Mouse (Mus musculus) testis, postnatal 10 days (tissue): Measurements from ENCODE around the gene Stat5b.

Experiments
- DNase-seq: peaks from one replicate; pipeline ENCODE4 v3.0.0; 2021; ENCODE audit warnings: low spot score

Gene Stat5b

DNA sequence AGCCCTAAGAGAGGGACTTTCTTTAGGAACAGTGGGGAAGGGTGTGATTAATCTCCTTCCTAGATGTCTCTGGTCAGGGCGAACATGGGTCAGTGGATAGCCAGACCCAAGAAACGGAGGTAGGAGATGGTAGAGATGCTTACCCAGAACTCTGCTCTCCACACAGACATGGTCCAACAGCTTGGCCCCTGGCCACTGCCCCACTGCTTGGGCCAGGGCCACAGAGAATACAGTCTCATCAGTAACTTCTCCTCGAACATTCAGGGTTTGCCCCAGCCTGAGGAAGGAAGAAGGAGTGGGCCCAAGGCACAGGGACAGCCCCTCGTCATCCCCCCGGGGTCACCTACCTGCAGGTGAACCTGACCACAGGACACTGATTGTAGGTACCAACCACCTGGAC lies 82.7 kb downstream of the Stat5b start:
- no peak for DNase-seq

DNA sequence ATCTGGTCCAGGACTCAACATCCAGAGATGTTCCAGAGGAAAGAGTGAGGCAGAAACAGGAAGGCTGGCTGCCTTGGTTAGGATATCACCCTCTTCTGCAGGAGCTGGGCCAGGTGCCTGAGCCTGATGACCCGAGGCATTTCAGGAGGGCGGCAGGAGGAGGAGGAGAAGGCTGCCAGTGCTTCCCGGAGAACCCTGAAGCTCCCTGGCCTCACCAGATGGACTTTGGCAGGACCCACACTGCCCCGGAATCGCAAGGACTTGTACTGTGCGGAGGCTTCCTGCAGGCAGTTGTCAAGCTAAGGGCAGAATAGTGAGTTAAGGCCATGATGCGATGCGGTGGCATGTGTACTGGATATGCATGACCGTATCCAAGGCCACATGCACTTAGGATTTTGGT lies 83.8 kb downstream of the Stat5b start:
- no peak for DNase-seq

DNA sequence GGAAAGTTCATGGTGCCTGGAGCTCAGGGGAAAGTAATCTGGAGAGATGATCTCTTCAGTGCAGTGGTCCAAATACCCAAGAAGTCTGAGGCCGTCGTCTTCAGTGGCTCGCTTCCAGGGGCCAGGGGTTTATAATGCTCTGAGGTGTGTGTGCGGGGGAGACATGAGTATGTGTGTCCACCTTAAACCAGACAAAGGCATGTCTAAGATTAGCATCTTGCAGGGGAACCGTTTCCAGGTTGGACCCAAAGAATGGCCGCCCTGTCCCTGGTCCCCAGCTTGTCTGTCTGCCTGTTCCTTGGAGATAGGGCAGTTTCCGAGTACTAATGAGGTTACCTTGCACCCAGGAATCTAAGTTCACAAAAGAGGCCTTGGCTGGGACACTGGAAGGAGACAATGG lies 87.7 kb downstream of the Stat5b start, which contains the start of gene Hcrt:
Hcrt (minus strand) TSS at position 101 of the 400 bp plus-strand sequence.
- DNase-seq = no peak

DNA sequence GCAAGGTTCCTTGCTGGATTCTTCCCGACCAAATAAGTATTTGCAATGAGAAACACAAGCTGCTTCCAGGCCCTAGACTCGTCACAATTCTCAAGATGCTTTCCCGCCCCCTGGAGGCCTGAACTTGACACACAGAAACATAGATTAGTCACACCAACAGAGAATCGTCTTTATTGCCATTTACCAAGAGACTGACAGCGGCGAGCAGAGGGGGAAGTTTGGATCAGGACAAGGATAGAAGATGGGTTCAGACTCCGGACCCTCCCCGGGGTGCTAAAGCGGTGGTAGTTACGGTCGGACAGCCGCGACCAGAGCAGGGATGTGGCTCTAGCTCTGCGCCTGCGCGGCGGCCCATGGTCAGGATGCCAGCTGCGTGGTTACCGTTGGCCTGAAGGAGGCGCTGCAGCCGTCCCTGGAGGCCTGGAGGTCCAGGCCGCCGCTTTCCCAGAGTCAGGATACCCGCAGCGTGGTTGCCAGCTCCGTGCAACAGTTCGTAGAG lies 88.9 kb downstream of the Stat5b start:
- DNase-seq = peak; percentile 92

DNA sequence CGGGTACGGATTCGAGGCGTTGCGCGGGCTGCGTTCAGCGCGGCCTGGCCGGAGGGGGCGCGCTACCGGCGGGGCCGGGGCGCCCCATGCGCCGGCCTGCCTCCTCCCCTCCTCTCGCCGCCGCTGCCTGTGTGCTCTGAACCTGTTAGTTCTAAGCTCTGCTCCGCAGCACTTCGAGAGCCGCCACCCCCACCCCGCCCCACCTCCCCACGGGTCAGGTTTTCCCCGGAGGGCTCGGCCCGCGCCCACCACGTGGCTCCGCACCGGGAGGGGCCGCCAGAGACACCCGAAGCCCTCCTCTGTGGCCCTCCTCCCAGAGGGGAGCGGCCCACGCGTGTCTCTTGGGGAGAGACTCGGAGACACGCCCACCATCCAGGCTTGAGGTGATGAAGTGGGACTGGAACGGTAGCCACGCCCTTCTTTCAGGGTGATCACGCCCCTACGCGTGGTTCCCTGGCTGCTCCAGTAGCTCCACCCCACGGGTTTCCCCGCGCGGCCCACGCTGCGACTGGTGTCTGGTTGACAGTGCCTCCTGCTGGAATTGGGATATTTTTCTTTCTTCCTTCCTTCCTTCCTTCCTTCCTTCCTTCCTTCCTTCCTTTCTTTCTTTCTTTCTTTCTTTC lies 90.8 kb downstream of the Stat5b start, which contains the start of gene Kcnh4:
Kcnh4 (minus strand) TSS at position 332 of the 623 bp plus-strand sequence.
- peak; percentile 75 for DNase-seq

DNA sequence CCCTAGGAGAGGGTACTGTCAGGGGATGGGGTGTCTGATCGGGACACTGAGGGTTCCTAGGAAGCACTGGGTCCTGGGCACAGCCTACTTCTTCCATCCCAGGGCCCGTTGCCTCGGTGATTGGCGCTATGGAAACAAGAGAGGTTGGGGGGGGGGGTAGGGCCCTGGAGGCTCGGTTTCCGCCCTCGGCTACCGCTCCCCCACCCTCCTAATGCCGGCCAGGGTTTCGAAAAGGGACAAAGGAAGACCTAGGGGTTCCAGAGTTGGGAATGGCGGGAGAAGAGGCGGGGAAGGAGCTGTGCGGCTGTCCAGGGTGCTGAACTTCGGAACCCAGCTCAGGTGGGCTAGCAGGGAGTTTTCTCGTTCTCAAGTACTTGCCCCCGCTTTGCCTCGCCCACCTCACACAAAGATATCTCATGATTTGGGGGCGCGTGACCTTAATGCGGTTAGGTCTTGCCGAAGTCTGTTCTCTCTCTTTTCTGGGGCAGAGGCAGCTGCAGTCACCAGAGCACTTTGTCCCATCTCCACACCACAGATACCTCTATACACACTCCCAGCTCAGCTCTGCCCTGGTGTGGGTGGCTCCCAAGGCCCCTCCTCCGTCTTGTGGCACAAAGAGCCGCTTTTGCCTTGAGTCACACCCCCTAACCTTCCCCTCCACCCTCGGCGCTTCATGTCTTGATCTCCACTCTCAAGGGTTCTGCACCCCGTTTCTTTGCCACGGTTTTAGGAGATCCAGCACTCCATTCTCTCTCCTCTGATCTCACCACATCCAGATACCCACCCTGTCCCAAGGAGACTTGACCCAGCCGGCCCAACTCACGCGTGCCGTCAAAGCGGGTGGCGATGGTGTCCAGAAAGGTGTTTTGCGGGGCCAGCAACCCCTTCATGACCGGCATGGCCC lies 91.6 kb downstream of the Stat5b start:
- peak; percentile 85 for DNase-seq

DNA sequence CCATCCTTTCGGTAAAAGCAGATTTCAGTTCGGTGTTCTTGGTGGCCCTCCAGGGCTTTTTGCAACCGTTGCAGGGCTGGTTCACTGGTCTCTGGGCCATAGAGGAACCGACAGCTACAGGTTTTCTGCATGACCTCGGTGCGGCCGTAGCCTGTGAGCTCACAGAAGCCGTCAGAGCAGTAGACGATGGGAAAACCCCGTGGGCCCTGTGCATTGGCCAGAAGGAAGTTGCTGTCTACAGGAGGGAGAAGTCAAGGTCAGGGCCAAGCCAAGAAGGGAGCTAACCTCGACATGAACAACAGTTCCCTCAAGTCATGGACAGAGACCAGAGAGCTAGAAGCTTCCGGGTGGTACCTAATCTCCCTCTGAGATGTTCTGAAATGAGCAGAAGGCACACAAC lies 93.0 kb downstream of the Stat5b start:
- DNase-seq = no peak

DNA sequence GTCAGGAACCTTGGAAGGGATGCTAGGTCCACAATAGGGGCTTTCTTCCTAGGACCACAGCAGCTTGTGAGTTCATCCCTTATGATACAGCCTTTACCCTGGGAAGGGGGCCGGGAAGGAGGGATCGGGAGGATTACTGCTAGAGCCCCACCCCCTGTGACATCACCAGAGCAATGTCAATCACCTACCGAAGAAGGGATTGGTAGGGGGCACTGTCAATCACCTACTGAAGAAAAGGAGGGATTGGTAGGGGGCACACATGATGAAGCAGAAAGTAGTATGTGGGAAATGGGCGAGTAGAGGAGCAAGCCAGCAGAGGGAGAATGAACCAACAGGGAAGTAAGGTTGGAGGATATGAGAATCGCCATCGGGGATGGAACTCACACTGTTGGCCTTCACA lies 94.0 kb downstream of the Stat5b start:
- DNase-seq = no peak

DNA sequence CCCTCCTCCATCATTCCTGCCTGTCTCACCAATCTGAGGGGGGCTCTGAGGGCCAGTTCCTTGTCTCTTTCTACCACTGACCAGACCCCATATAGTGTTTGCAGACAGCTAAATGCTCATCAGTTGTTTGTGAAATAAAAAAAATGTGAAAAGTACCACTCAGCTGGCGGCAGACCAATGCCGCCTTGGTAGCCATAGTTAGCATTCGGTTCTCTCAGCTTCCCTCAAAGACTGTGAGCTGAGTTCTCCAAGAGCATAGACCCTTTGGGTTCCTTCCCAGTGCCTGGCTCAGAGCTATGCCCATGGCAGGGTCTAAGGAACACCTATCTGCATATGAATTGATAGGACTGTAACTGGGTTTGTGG lies 95.8 kb downstream of the Stat5b start:
- no peak for DNase-seq

DNA sequence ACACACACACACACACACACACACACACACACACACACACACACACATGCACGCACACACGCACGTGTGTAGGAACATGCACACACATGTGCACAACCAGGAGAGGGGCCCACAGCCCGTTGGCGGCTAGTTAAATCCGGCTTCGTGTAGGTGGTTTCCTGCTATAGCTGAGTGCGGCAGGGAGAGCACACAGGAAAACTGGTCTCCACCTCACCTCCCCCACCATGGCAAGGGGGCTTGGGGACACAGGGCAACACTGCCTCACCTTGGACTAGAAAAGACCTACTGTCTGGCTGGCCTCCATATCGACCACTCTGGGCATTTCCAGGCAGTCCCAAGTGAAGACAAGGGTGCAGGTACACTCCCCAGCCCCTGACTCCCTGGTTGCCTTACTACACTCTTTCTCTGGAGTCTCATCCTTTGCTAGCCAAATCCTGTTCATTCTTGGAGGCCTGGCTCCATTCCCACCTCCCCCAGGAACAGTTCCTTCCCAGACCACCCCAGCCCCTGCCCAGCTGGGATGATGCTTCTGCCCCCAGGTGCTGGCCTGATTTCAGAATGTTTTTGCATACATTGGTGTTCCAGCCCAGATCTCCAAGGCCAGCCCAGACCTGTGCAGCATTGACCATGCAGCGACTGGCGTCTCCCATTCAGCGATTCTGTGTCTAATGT lies 96.4 kb downstream of the Stat5b start:
- DNase-seq = no peak

DNA sequence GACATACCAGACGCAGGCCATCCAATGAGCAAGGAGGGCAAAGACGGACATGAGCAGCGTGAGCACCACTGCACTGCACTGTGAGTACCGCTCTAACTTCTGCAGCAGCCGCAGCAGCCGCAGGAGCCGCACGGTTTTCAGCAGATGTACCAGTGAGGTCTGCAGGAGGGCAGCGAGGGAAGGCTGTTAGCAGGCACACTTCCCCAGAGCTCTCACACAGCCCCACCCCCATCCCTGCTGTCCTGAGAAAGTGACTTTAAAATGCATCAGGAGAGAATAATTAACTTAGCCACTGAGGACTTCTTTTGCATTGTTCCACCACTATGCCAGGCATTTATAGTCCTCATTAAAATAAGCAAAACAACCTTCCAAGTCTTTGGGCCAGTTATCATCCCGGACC lies 98.2 kb downstream of the Stat5b start:
- no peak for DNase-seq

DNA sequence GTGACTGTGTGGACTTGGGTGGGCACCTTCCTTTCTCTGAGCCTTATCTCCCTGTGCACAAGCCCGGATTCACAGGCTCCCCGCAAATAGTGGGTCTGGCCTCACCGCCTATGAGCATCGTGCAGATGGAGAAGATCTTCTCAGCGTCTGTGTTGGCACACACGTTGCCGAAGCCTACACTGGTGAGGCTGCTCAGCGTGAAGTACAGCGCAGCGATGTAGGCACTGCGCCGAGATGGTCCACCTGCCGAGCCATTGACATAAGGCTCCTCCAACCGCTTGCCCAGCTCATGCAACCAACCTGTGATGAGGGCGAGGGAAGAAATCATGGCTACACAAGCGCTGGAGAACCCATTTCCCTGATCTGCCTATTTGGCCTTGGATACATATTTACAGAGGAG lies 100.4 kb downstream of the Stat5b start:
- no peak for DNase-seq

DNA sequence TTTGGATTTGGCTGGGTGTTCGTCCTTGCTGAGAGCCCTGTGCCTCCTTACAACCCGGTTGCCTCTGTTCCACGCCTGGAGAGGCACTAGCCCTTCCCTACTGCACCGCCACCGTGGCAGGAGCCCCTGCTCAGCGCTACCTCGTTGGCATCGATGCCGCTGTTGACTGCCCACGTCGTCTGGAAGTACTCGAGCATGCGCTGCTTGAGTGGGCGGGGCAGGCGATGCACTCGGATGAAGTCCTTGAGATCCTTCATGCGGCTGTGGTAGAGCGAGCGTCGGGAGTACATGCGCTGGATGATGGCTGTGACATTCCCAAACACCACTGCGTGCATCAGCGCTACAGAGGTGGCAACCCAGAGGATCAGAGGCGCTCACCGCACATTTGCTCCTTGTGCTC lies 101.1 kb downstream of the Stat5b start:
- DNase-seq = no peak

DNA sequence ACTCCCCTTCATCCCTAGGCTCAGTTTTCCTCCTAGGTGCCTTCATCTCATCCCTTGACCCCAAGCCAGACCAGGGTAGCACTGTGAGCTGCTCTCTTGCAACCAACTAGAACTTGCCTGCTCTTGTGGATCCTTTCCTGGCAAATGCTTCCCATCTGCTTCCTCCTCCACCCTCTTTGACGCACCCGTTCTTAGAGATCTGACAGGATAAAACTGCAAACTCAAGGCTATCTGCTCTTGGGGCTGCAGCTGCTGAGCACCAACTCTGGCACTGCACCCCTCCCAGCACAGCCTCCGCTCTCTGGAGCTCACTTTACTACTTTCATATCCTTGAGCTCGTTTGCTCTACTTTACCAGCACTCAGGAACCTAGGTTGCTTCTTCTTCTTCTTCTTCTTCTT lies 101.9 kb downstream of the Stat5b start:
- DNase-seq = no peak

DNA sequence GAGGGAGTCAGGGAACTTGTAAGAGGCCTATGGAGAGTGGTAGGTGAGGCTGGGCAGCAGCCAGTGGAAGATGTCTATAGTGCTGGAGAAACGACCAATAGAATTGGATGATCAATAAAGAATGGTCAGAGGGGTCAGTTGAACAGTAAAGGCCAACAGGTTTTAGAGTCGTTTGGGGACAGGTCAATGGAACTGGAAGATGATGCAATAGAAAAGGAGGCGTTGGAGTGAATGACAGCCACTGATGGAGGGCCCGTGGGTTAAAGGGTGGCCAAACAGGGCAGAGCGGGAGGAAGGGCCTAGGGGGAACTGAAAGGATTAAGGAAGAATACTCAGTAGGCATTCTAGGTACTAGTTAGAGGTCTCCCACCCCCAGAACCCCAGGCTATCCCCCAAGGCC lies 103.4 kb downstream of the Stat5b start:
- DNase-seq = no peak

DNA sequence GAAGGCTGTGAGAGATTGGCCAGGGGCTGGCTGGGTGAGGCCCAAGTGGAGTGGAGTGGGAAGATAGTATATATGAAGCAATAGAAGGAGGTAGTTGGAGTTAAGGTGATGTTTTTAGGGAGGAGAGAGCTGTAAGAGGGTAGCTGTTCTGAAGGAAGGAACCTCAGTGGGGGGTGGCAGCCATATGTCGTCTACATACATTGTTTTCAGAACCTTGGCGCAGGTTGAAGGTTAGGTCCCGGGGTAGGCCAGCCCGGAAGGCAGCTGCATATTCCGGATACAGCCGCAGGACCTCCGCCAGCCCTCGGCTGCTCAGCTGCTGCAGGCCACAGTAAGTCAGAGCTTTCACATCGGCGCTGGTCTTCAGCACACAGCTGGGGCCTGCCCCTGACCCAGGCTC lies 104.0 kb downstream of the Stat5b start:
- no peak for DNase-seq

DNA sequence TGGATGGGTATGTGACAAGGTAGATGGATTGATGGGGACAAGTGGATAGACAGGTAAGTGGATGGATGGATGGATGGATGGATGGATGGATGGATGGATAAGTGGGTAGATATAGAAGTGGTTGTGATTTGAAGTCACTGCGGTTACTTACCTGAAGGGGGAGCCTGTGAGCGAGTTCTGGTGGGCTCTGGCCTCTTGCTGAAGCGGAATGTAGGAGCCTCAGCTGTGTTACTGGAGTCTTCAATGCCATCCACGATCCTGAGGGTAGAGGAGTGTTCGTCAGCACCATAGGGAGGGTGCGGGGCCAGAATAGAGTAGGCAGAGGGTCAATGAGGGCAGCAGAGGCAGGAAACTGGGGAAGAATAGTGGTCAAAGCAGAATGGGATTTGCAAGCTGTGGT lies 105.4 kb downstream of the Stat5b start:
- DNase-seq = peak; percentile 63

DNA sequence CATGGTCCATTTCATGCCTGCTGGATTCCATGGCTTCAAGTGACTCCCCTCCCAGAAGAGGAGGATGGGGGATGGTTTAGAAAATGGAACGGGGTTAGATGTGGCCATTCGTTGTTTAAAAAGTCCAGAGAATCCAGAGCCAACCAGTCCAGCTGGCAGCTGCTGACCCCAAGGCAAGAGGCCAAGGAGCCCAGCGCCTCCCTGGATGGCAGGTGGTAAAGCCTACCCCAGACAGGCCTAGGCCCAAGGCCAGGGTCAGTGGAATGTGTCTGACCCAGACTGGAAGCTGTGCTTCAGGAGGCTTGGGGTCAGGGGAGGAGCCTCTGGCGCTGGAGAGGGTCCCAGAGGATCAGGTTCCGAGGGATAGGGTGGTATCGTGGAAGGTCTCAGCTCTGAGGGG lies 109.2 kb downstream of the Stat5b start:
- DNase-seq = no peak

DNA sequence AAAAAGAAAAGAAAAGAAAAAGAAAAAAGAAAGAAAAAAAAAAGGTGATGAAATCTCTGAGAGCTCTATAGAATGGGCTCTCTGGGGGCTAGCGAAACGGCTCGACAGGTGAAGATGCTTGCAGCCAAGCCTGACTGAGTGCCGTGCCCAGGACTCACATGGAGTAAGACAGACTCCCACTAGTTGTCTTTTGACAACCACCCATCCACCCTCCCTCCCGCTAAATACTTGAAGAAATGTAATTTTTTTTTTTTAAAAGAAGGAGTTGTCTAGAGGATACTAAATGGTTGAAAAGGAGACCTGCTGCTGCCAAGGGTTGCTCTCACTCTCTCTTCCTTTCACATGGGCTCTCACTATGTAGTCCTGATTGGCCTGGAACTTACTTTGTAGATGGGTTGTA lies 111.8 kb downstream of the Stat5b start:
- DNase-seq = no peak

DNA sequence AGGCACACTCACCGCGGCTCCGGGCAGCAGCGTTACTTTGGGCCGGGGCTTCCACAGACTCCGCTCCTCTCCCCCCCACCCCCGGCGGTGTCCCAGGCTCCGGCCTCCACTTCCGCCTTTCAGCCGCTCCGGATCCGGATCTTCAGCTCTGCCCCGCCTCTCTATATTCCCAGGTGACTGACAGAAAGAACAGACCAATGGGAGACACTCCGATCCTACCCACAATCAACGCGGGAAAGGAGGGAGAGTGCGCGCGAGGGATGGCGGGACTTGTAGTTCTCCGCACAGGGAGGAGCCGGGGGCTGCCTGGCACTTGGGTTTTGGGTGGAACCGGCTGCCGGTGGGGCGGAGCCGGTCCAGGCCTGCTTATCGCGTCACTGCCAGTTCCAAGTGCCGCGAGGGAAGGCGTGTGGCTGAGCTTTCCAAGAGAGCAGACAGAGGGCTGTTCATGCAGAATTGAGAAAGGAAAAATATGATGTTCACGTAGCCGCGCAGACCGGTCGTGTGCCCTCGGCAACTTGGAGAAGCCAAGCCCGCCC lies 112.4 kb downstream of the Stat5b start, which contains the start of gene Rab5c:
Rab5c (minus strand) TSS at position 150 of the 539 bp plus-strand sequence.
- peak; percentile 97 for DNase-seq

DNA sequence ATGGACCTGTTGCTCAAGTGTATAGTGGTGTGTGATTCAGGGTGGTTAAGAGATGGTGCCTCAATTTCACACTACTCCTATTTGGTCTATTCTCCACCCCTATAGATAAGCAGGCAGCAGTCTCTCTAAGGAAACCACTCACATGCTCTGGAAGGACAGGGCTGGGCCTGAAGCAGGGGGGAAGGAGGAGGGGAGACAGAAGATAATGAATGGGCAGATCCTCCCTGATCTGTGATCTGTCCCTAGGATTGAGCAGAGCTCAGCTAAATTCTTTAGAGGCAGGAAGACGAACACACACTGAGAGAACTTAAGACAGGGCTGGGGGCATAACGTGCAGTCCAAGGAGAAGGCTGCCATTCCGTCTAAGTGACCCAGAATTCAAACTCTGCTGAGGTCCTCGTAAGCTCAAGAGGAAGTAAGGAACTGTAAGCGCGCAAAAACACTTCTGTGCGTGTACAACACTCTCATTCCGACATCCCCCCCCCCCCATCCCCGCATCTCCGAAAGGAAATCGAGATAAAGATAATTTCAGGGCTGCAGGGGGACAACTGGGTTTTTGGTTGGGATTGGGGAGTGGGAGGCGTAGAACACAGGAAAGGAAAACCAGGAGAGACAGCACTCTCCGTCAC lies 113.3 kb downstream of the Stat5b start:
- DNase-seq = no peak

DNA sequence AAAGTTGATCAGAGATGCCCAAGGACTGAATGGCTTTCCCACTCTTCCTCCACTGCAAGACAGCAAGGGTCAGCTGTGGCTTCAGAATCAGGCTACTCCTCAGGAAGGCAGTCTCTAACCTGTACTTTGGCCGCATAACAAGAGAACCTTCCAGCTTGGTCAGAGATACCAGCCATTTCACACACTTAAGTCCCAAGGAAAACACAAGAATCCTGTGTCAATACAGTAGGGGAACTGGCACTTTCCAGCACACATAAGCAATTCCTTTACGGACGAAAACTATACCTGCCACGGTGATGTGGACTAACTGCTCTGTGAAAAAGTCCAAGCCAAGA lies 113.8 kb downstream of the Stat5b start:
- DNase-seq = no peak
